Mouse (Mus musculus) frontal cortex, postnatal 14 days (tissue): ENCODE results near the gene Lmf1.

Source experiments
- DNase-seq, 2 experiments: peaks; one replicate each; pipeline ENCODE4 v3.0.0; 2022; ENCODE audit warnings: low spot score in 2 of 2

Lmf1 gene

GRCm38 (mm10) chr17:25578920-25579319 is at the start of gene Lmf1:
Lmf1 (plus strand) TSS chr17:25579085.
- peak; percentile 92 to 94 for DNase-seq

GRCm38 (mm10) chr17:25530357-25531022 is 48.4 kb upstream of the Lmf1 start:
- no peak for DNase-seq

GRCm38 (mm10) chr17:25538945-25539875 is 39.7 kb upstream of the Lmf1 start:
- no peak for DNase-seq

GRCm38 (mm10) chr17:25540731-25541130 is 38.2 kb upstream of the Lmf1 start:
- no peak for DNase-seq

- DNase-seq: no peak
Observed at GRCm38 (mm10) chr17:25541768-25542167, 37.1 kb upstream of the Lmf1 start.

GRCm38 (mm10) chr17:25547026-25547425 is 31.9 kb upstream of the Lmf1 start:
- DNase-seq: no peak

- no peak for DNase-seq
Observed at GRCm38 (mm10) chr17:25550020-25550419, 28.9 kb upstream of the Lmf1 start.

GRCm38 (mm10) chr17:25551313-25551712 is 27.6 kb upstream of the Lmf1 start:
- no peak for DNase-seq

- no peak for DNase-seq
Observed at GRCm38 (mm10) chr17:25555159-25555558, 23.7 kb upstream of the Lmf1 start.

- peak; percentile 82 to 84 for DNase-seq
Observed at GRCm38 (mm10) chr17:25555666-25556629, 22.9 kb upstream of the Lmf1 start.

GRCm38 (mm10) chr17:25556630-25557354 is 22.1 kb upstream of the Lmf1 start:
- peak; percentile 76 to 80 for DNase-seq

GRCm38 (mm10) chr17:25559634-25560033 is 19.3 kb upstream of the Lmf1 start:
- DNase-seq: no peak

GRCm38 (mm10) chr17:25560554-25561222 is 18.2 kb upstream of the Lmf1 start:
- DNase-seq: no peak

GRCm38 (mm10) chr17:25561223-25562028 is 17.5 kb upstream of the Lmf1 start:
- DNase-seq: peak in 1 of 2 experiments; percentile 69

- no peak for DNase-seq
Observed at GRCm38 (mm10) chr17:25564481-25564880, 14.4 kb upstream of the Lmf1 start.

- DNase-seq: no peak
Observed at GRCm38 (mm10) chr17:25565244-25565643, 13.6 kb upstream of the Lmf1 start.

- no peak for DNase-seq
Observed at GRCm38 (mm10) chr17:25565860-25566600, 12.9 kb upstream of the Lmf1 start.

GRCm38 (mm10) chr17:25567261-25567660 is 11.6 kb upstream of the Lmf1 start:
- no peak for DNase-seq

GRCm38 (mm10) chr17:25567745-25568144 is 11.1 kb upstream of the Lmf1 start:
- DNase-seq: peak; percentile 63 to 70
